Mouse (Mus musculus): Measurements from ENCODE around the gene Olfr1325. TPM values are rescaled to one million over a fixed set of nuclear protein-coding genes. Genes with fewer than 3 reads are reported as not detected.
"Not testable (repeated sequence)": the region's sequence is repeated elsewhere in the genome, so short reads cannot be mapped to it uniquely, and the experiment has no call there.

Gene Olfr1325
- total RNA-seq (2021): not detected

DNA sequence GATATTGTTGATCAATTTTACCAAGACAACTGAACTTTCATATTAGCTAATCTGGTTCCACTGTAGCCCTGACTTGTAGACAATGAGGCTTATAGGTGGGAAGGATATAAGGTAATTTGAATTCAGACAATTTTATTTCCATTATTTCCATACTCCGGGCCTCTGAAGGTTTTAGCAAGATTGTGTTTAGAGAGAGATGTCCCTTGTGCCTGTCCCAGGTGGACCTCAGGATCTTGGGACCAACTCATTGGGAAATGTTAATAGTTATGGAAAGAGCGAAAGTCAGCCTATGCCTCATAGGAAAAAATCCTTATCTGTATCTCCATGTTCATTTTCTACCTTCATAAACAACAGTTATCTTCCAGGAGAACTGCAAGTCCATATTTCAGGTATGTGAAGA lies at the start of gene Olfr1325:
TSS of gene Olfr1325 (plus strand) at position 301 of the 400 bp plus-strand sequence.
- no peak for DNase-seq
- intact Hi-C loops (cut with DNase I): no loop called here

DNA sequence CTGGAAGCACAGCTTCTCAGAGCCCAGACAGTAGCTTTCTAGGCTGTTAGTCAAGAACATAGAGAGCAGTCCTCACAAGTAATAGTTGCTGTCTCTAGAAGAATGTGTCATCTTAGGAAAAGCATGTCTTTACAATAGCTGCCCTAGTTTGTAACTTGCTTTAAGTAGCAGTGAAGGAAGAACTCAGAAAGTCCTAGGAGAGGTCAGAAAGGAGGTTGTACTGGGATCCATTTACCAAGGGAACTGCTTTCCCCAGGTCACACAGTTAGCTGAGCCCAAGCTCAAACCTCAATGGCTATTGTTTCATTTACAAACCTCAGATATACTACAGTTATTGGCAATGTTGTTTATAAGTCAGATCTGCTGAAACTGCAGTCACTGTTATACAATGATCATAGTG lies 17.7 kb upstream of the Olfr1325 start, which contains the start of gene Olfr1326-ps1:
TSS of gene Olfr1326-ps1 (minus strand) at position 101 of the 400 bp plus-strand sequence.
- intact Hi-C loops (cut with DNase I): no loop called here
- no peak for DNase-seq

DNA sequence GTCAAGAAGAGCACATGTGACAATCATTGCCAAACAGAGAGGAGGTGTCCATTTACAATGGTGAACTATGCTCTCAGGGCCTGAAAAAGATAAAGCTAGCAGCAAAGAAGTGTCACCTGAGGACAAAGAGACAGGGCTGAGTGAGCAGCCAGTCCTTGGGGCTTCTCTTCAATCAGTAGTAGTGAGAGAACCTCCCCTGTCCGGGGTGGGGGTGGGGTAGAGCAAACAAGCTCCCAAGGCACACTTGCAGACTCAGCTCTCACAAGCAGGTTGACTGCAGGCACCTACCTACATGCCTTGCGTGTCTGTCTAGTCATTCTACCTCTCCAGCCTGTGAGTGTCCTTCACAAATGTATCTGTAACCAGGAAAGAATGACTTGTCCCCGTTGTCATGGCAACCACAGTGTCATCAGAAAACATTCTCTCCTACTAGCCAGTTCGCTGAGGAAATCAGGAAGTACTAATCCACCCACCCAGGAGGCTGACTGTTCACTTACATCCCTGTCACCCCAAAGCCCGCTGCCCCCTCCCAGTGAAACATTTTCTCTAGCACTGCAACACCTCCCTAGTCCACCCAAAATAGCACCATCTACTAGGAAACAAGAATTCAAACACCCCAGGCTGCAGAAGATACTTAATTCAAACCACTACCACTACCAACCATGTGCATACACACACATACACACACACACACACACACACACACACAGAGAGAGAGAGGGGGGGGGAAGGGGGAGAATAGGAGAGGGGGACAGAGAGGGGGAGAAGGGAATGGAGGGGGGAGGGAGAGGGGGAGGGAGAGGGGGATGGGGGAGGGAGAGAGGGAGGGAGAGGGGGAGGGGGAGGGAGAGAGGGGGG lies 53.2 kb downstream of the Olfr1325 start, which contains the start of gene Gm5640:
TSS of gene Gm5640 (minus strand) at position 170 of the 858 bp plus-strand sequence.
- intact Hi-C loops (cut with DNase I); DNase-seq: not testable (repeated sequence)

DNA sequence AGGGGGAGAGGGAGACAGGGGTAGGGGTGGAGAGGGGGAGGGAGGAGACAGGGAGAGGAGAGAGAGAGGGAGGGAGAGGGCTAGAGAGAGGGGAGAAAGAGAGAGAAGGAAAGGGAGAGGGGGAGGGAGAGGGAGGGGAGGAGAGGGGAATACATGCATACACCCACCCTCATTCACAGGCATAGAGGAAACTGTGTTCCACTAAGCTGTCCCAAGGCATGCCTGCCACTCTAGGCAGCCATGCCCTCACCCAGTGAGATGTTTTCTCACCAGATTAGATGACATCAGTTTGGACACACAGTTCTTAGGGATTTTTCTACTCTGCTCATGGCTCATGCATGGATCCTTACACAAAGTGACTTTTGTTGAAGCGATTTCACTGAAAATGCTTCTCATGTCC lies 53.9 kb downstream of the Olfr1325 start:
- DNase-seq; intact Hi-C loops (cut with DNase I): not testable (repeated sequence)

Other genes with a start within 250 kb of the Olfr1325 start
- gene Lage3, start 239.1 kb upstream of the Olfr1325 start, total RNA-seq (2021): 10 to 100 TPM; 28.3 to 28.8 TPM
- 10 to 100 TPM; 67.7 to 70.3 TPM for gene Ubl4a, start 219.5 kb upstream of the Olfr1325 start, total RNA-seq (2021)
- 1 to 10 TPM; 4.9 to 5.7 TPM for gene Slc10a3, start 219.3 kb upstream of the Olfr1325 start, total RNA-seq (2021)
- 10 to 100 TPM; 18.6 to 18.8 TPM for gene Fam3a, start 199.4 kb upstream of the Olfr1325 start, total RNA-seq (2021)
- 10 to 100 TPM; 45.8 to 46.1 TPM for gene Ikbkg, start 199.4 kb upstream of the Olfr1325 start, total RNA-seq (2021)
- 1 to 10 TPM; 6.8 to 7.1 TPM for gene G6pdx, start 163.5 kb upstream of the Olfr1325 start, total RNA-seq (2021)
- gene Gm6880, start 111.3 kb upstream of the Olfr1325 start, total RNA-seq (2021): not detected
- gene Olfr1326-ps1, start 17.8 kb upstream of the Olfr1325 start, total RNA-seq (2021): not detected
- under 1 TPM; 0.24 to 0.33 TPM for gene Gm5640, start 53.0 kb downstream of the Olfr1325 start, total RNA-seq (2021)
- gene Gm6890, start 148.2 kb downstream of the Olfr1325 start, total RNA-seq (2021): not detected
- gene Gm5936, start 244.5 kb downstream of the Olfr1325 start, total RNA-seq (2021): not detected

Data from heart, postnatal 36 days (tissue).